Mouse (Mus musculus) liver, postnatal 0 days (tissue): Measurements from ENCODE around the gene Gpr146.

Source experiments
- CTCF ChIP-seq: sonication (generic); IDR thresholded peaks from 2 replicates; pipeline ENCODE4 v1.5.1; 2016; ENCODE audit warnings: antibody characterized with exemption, low read depth
- EP300 ChIP-seq: IDR thresholded peaks from 2 replicates; pipeline ENCODE4 v1.6.1; 2016; ENCODE audit warnings: antibody characterized with exemption, low read depth, mild to moderate bottlenecking

- TF ChIP-seq CTCF (no peak), EP300 (no peak)
These were observed 38.6 kb upstream of the Gpr146 start for GRCm38 (mm10) chr5:139338891-139339290.
